Mouse (Mus musculus) limb, embryonic 14.5 days (tissue): ENCODE measurements at regions not wholly inside any gene's neighbourhood (a gene's known extent, or its start where the extent isn't known, plus 50 kb on each side); places are given as distances from the start of the nearest gene placed in this dataset.

Source experiments
- ATAC-seq: fragments of 200-750 bp; cut with Nextera tagmentation; 2 replicates; pipeline ENCODE4 v1.8.0; 2017; ENCODE audit warnings: low read depth, moderate number of reproducible peaks, moderate TSS enrichment; ENCODE audit not compliant: low FRiP score
- DNase-seq: peaks from one replicate; pipeline ENCODE4 v3.0.0-alpha.2; 2015; ENCODE audit warnings: low spot score
- H3K27ac ChIP-seq: fragments of 300-500 bp; sonication (generic); replicated peaks from 2 replicates; pipeline ENCODE4 v1.5.1; 2014; ENCODE audit warnings: low read depth, mild to moderate bottlenecking, low read length, moderate library complexity, mixed read lengths
- H3K27me3 ChIP-seq: fragments of 300-500 bp; sonication (generic); 2 replicates; pipeline ENCODE4 v1.6.1; 2014; ENCODE audit warnings: low read length, mixed read lengths; ENCODE audit not compliant: control insufficient read depth, insufficient read depth
- H3K36me3 ChIP-seq: fragments of 300-500 bp; sonication (generic); 2 replicates; pipeline ENCODE4 v1.6.1; 2014; ENCODE audit warnings: mild to moderate bottlenecking, low read length, moderate library complexity, mixed read lengths; ENCODE audit not compliant: control insufficient read depth, insufficient read depth
- H3K4me1 ChIP-seq: fragments of 300-500 bp; sonication (generic); 2 replicates; pipeline ENCODE4 v1.6.1; 2014; ENCODE audit warnings: antibody characterized with exemption, low read length, mixed read lengths; ENCODE audit not compliant: control insufficient read depth, insufficient read depth
- H3K4me2 ChIP-seq: fragments of 300-500 bp; sonication (generic); replicated peaks from 2 replicates; pipeline ENCODE4 v1.6.1; 2014; ENCODE audit warnings: low read depth, mild to moderate bottlenecking, low read length, moderate library complexity; ENCODE audit not compliant: severe bottlenecking
- H3K4me3 ChIP-seq: fragments of 300-500 bp; sonication (generic); replicated peaks from 2 replicates; pipeline ENCODE4 v1.5.1; 2014; ENCODE audit warnings: low read length
- H3K9ac ChIP-seq: fragments of 300-500 bp; sonication (generic); 2 replicates; pipeline ENCODE4 v1.6.1; 2014; ENCODE audit warnings: mild to moderate bottlenecking, low read depth, low read length, moderate library complexity; ENCODE audit not compliant: severe bottlenecking
- H3K9me3 ChIP-seq: fragments of 300-500 bp; sonication (generic); 2 replicates; pipeline ENCODE4 v1.6.1; 2016; ENCODE audit warnings: low read length; ENCODE audit not compliant: control insufficient read depth
- POLR2A ChIP-seq: fragments of 200-500 bp; IDR thresholded peaks from 2 replicates; pipeline ENCODE4 v1.8.0; 2012; ENCODE audit warnings: inconsistent platforms, mild to moderate bottlenecking, moderate library complexity, borderline replicate concordance; ENCODE audit not compliant: insufficient read depth, insufficient read length; ENCODE audit errors: extremely low read depth
- WGBS: fragments of 180-500 bp; shearing (Covaris S2); extraction: QIAGEN DNeasy Blood & Tissue Kit; methylation state at CpG from one replicate; pipeline ENCODE4 v1.1.7; 2014; 5-methylcytosine and 5-hydroxymethylcytosine counted together

DNA sequence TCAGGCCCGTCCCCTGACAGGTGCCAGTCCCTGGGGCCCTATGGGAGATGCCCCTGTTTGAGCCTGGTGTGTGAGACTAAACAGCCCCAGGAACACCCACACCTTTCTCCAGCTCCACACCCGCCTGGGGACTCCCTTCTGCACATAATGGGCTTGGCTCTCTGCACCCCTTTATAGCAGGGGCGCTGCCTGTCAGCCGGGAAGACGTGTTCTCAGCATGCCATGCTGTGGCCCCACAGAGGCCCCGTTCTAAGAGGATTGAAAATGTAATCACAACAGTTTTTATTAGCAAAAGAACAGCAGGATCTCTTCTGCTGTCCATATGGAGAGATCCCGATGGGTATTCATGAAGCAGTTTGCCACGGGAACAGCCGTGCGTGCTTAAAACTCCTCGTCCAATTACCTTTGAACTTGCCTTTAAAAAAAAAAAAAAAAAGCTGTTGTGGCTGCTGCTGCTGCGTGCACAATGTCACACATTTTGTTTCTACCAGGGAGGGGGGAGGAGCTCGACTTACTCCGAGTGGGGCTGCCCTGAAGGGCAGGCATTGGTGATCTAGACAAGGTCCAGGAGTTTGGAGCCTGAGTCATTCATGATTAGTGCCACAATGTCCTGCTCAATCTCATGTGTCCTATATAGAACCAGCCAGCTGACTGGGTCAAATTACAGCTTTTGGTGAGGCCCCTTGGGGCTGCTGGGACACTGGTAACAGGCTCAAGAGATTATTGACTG lies 119.7 kb downstream of the Rps24 start:
- H3K9ac ChIP-seq = no peak overlapping the region
- DNase-seq = peak; percentile 7

DNA sequence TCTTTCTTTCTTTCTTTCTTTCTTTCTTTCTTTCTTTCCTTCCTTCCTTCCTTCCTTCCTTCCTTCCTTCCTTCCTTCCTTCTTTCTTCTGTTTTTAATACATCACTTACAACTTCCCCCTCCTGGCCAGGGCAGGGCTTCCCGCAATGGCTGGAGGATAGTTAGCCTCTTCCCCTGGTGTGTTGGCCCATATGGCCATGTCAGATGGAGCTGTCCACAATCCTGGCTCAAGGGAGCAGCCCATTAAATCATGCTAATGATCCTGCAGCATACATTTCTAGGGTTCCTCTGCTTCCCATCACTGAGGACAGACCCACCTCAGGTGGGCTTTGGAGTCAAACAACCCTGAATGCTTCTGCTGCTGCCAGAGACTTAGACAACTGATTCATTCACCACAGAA lies 121.4 kb downstream of the Rps24 start:
- Histone ChIP-seq H3K36me3 (no peaks in the 10 kb centered on the region), H3K27me3 (no peaks in the 10 kb centered on the region), H3K9me3 (no peaks in the 10 kb centered on the region), H3K4me2 (no peak overlapping the region), H3K9ac (no peak overlapping the region), H3K4me1 (peaks cover 9% of the 10 kb centered on the region), H3K4me3 (no peak overlapping the region), H3K27ac (no peak overlapping the region)
- no peak for ATAC-seq
- TF ChIP-seq POLR2A = no peak
- 67% methylated on average over 1 of the region's 1 CpGs for WGBS
- DNase-seq = no peak

More for the DNA sequence above, 119.7 kb downstream of the Rps24 start:
- H3K27me3 ChIP-seq = no peaks in the 10 kb centered on the region
- 19% methylated on average over 14 of the region's 14 CpGs for whole genome bisulfite sequencing
- H3K4me2 ChIP-seq = no peak overlapping the region
- no peak overlapping the region for H3K4me3 ChIP-seq
- H3K9me3 ChIP-seq = no peaks in the 10 kb centered on the region
- H3K27ac ChIP-seq = no peak overlapping the region
- ATAC-seq = peak; percentile 50
- peaks cover 9% of the 10 kb centered on the region for H3K4me1 ChIP-seq
- H3K36me3 ChIP-seq = no peaks in the 10 kb centered on the region
- no peak for TF ChIP-seq POLR2A

DNA sequence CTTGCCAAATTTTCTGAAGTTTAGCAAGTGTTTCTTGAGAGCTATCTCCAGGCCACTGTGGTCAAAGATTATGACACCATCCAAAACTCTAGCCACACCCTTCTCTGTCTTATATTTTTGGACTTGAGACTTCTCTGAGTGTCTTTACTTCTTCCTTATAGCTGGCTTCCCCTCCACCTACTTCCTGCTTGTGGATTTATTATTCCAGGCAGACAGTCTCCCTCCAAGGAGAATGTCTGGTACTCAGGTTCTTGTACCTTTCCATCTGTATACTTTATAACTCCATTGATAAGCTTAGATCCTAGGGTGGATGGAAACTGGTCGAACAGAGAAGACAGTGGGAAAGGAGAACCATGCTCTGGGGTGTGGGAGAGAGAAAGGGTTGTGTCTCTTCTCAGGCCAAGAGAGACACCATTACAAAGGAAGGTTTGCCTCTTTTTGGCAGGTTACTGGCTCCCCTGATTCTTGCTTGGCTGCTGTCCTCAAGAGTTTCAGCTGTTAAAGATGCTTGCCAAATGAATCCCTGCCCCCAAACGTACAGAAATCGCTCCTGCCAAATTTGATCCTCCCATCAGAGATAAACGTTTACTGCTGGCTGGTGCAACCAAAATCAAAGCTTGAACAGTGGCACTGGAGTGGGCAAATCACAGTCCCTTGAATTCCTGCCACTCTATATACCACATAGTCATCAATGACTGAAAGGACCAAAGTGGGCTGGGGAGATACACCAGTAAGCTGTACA lies 125.5 kb downstream of the Rps24 start:
- 68% methylated on average over 4 of the region's 4 CpGs for WGBS
- DNase-seq (peak; percentile 29), ATAC-seq (no peak)
- TF ChIP-seq POLR2A = no peak
- Histone ChIP-seq H3K4me2 (no peak overlapping the region), H3K4me3 (no peak overlapping the region), H3K4me1 (no peaks in the 10 kb centered on the region), H3K9me3 (no peaks in the 10 kb centered on the region), H3K27ac (no peak overlapping the region), H3K9ac (no peak overlapping the region), H3K36me3 (no peaks in the 10 kb centered on the region), H3K27me3 (no peaks in the 10 kb centered on the region)

DNA sequence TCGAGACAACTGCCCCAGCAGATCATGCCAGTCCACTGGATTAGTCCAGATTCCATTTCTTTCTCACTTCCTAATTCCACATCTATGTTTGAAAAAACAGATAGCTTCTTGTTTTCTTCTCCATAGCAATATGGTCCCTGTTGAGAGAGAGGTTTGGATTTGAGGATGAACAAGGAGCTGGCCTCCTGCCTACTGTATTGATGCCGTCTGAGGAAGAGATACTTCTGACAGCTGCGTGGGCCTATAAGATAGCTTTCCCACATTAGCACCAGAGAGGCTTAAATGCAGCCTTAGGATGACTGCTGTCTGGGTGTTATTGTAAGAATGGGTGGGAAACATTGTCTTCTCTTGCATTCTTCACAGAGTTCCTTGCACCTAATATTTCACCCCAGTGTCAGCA lies 128.9 kb downstream of the Rps24 start:
- no peak for DNase-seq
- H3K9me3 ChIP-seq = no peaks in the 10 kb centered on the region
- TF ChIP-seq POLR2A = no peak
- H3K27me3 ChIP-seq = no peaks in the 10 kb centered on the region
- no peak overlapping the region for H3K9ac ChIP-seq
- ATAC-seq = no peak
- no peaks in the 10 kb centered on the region for H3K36me3 ChIP-seq
- 83% methylated on average over 3 of the region's 3 CpGs for WGBS
- no peak overlapping the region for H3K27ac ChIP-seq
- no peak overlapping the region for H3K4me2 ChIP-seq
- no peak overlapping the region for H3K4me3 ChIP-seq
- no peaks in the 10 kb centered on the region for H3K4me1 ChIP-seq

DNA sequence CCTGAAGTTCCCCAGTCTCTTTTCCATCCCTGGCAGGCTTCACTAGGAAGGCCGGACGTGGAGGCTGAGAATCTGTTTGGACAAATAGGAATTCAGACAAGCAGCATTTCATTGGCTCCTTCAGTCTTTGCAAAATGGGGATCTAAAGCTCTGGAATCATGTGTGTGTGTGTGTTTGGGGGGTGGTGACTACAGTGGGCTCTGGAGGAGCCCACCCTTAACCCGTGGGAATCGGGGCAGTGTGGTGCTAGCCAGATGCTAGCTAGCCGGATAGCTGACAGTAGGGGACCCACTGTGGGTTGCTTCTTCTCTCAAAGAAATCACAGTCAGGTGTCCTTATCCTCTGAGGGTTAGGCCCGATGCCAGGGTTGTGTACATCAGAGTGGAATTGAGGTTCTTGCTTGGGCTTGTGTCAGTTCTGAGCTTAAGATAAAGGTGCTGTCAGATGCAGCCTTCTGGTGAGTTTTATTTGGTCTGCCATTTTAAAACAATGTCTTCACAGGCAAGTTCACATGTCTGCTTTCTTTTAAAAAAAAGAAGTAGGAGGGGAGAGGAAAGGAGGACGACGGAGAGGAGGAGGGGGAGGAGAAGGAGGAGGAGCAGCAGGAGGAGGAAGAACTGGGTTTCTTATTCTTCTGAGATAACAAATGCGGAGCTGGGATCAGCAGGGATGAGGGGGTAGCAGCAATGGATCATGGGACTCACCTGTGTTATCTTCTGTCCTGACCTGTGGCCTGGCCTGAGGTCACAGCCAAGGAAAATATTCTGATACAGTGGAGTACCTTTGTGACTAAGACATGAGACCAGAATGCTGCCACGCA lies 129.6 kb downstream of the Rps24 start:
- WGBS = 69% methylated on average over 10 of the region's 10 CpGs
- no peaks in the 10 kb centered on the region for H3K36me3 ChIP-seq
- no peak overlapping the region for H3K27ac ChIP-seq
- no peak overlapping the region for H3K4me2 ChIP-seq
- ATAC-seq (no peak), DNase-seq (no peak)
- H3K27me3 ChIP-seq = no peaks in the 10 kb centered on the region
- no peaks in the 10 kb centered on the region for H3K4me1 ChIP-seq
- H3K4me3 ChIP-seq = no peak overlapping the region
- no peak overlapping the region; the same call in 1 of the 2 replicates for H3K9ac ChIP-seq
- TF ChIP-seq POLR2A = no peak
- no peaks in the 10 kb centered on the region for H3K9me3 ChIP-seq
